Mouse (Mus musculus): ENCODE data around the gene Suclg2. TPM values are rescaled to one million over a fixed set of nuclear protein-coding genes. Genes with fewer than 3 reads are reported as not detected.

Suclg2 gene
- polyA plus RNA-seq, 1 experiment from 2014 or later: 55.8 TPM

- H3K27ac ChIP-seq: no peak overlapping the region
- no peak overlapping the region for H3K4me3 ChIP-seq
- H3K4me1 ChIP-seq: peaks cover 9% of the 10 kb centered on the region
- H3K9me3 ChIP-seq (replicated peaks): no peaks in the 10 kb centered on the region
- no peak for DNase-seq (ENCODE audit: low spot score)
- 82% methylated on average over 4 of the region's 4 CpGs for WGBS
- H3K27me3 ChIP-seq (ENCODE audit: low read depth, poor library complexity, severe bottlenecking): no peaks in the 10 kb centered on the region
- H3K36me3 ChIP-seq: no peaks in the 10 kb centered on the region
These were observed 33.4 kb downstream of the Suclg2 start for GRCm38 (mm10) chr6:95685242-95685641.

GRCm38 (mm10) chr6:95679718-95680117 is 38.9 kb downstream of the Suclg2 start:
- Histone ChIP-seq H3K9me3 (replicated peaks) (no peaks in the 10 kb centered on the region), H3K27ac (no peak overlapping the region), H3K27me3 (ENCODE audit: low read depth, poor library complexity, severe bottlenecking) (no peaks in the 10 kb centered on the region), H3K4me3 (no peak overlapping the region), H3K4me1 (peaks cover 22% of the 10 kb centered on the region), H3K36me3 (no peaks in the 10 kb centered on the region)
- DNase-seq (ENCODE audit: low spot score): no peak
- WGBS: 78% methylated on average over 3 of the region's 3 CpGs

- no peaks in the 10 kb centered on the region for H3K27me3 ChIP-seq (ENCODE audit: low read depth, poor library complexity, severe bottlenecking)
- H3K9me3 ChIP-seq (replicated peaks): no peaks in the 10 kb centered on the region
- H3K4me3 ChIP-seq: no peak overlapping the region
- no peak for DNase-seq (ENCODE audit: low spot score)
- H3K4me1 ChIP-seq: peaks cover 22% of the 10 kb centered on the region
- 45% methylated on average over 3 of the region's 3 CpGs for WGBS
- no peaks in the 10 kb centered on the region for H3K36me3 ChIP-seq
- no peak overlapping the region for H3K27ac ChIP-seq
These were observed 39.3 kb downstream of the Suclg2 start for GRCm38 (mm10) chr6:95679261-95679660.

GRCm38 (mm10) chr6:95676951-95677350 is 41.6 kb downstream of the Suclg2 start:
- no peak overlapping the region for H3K27ac ChIP-seq
- no peak overlapping the region for H3K4me3 ChIP-seq
- peaks cover 16% of the 10 kb centered on the region for H3K4me1 ChIP-seq
- no peaks in the 10 kb centered on the region for H3K27me3 ChIP-seq (ENCODE audit: low read depth, poor library complexity, severe bottlenecking)
- no peaks in the 10 kb centered on the region for H3K9me3 ChIP-seq (replicated peaks)
- 91% methylated on average over 2 of the region's 2 CpGs for WGBS
- H3K36me3 ChIP-seq: peaks cover 4% of the 10 kb centered on the region; the same call in 1 of the 2 replicates
- no peak for DNase-seq (ENCODE audit: low spot score)

- DNase-seq (ENCODE audit: low spot score): no peak
- Histone ChIP-seq H3K36me3 (peaks cover 7% of the 10 kb centered on the region; the same call in 1 of the 2 replicates), H3K4me1 (peaks cover 15% of the 10 kb centered on the region), H3K4me3 (no peak overlapping the region), H3K9me3 (replicated peaks) (no peaks in the 10 kb centered on the region), H3K27me3 (ENCODE audit: low read depth, poor library complexity, severe bottlenecking) (no peaks in the 10 kb centered on the region), H3K27ac (no peak overlapping the region)
- WGBS: 71% methylated on average over 4 of the region's 4 CpGs
These were observed 42.2 kb downstream of the Suclg2 start for GRCm38 (mm10) chr6:95676439-95676838.

GRCm38 (mm10) chr6:95675059-95675705 is 43.4 kb downstream of the Suclg2 start:
- WGBS: 57% methylated on average over 6 of the region's 6 CpGs
- H3K4me1 ChIP-seq: peaks cover 13% of the 10 kb centered on the region
- H3K4me3 ChIP-seq: no peak overlapping the region
- no peaks in the 10 kb centered on the region for H3K27me3 ChIP-seq (ENCODE audit: low read depth, poor library complexity, severe bottlenecking)
- no peaks in the 10 kb centered on the region for H3K9me3 ChIP-seq (replicated peaks)
- no peak for DNase-seq (ENCODE audit: low spot score)
- no peak overlapping the region for H3K27ac ChIP-seq
- H3K36me3 ChIP-seq: peaks cover 10% of the 10 kb centered on the region; the same call in 1 of the 2 replicates

- Histone ChIP-seq H3K9me3 (replicated peaks) (no peaks in the 10 kb centered on the region), H3K27me3 (ENCODE audit: low read depth, poor library complexity, severe bottlenecking) (no peaks in the 10 kb centered on the region), H3K27ac (no peak overlapping the region), H3K4me3 (no peak overlapping the region), H3K36me3 (peaks cover 10% of the 10 kb centered on the region; the same call in 1 of the 2 replicates), H3K4me1 (peaks cover 7% of the 10 kb centered on the region; the same call in 1 of the 2 replicates)
- 61% methylated on average over 1 of the region's 1 CpGs for WGBS
- no peak for DNase-seq (ENCODE audit: low spot score)
These were observed 43.9 kb downstream of the Suclg2 start for GRCm38 (mm10) chr6:95674651-95675050.

- H3K9me3 ChIP-seq (replicated peaks): no peaks in the 10 kb centered on the region
- peaks cover 14% of the 10 kb centered on the region for H3K36me3 ChIP-seq
- no peak overlapping the region for H3K27ac ChIP-seq
- no peak overlapping the region for H3K4me3 ChIP-seq
- H3K4me1 ChIP-seq: no peaks in the 10 kb centered on the region
- no peak for DNase-seq (ENCODE audit: low spot score)
- H3K27me3 ChIP-seq (ENCODE audit: low read depth, poor library complexity, severe bottlenecking): no peaks in the 10 kb centered on the region
- WGBS: 61% methylated on average over 3 of the region's 3 CpGs
These were observed 49.3 kb downstream of the Suclg2 start for GRCm38 (mm10) chr6:95669335-95669729.

GRCm38 (mm10) chr6:95668629-95669334 is 49.8 kb downstream of the Suclg2 start:
- DNase-seq (ENCODE audit: low spot score): no peak
- no peaks in the 10 kb centered on the region for H3K27me3 ChIP-seq (ENCODE audit: low read depth, poor library complexity, severe bottlenecking)
- H3K27ac ChIP-seq: no peak overlapping the region
- H3K4me1 ChIP-seq: no peaks in the 10 kb centered on the region
- H3K36me3 ChIP-seq: peaks cover 14% of the 10 kb centered on the region
- no peaks in the 10 kb centered on the region for H3K9me3 ChIP-seq (replicated peaks)
- WGBS: 92% methylated on average over 6 of the region's 6 CpGs
- H3K4me3 ChIP-seq: no peak overlapping the region

GRCm38 (mm10) chr6:95657671-95658070 is 60.9 kb downstream of the Suclg2 start:
- WGBS: 93% methylated on average over 8 of the region's 8 CpGs
- Histone ChIP-seq H3K9me3 (replicated peaks) (no peaks in the 10 kb centered on the region), H3K4me1 (no peaks in the 10 kb centered on the region), H3K27ac (no peak overlapping the region), H3K4me3 (no peak overlapping the region), H3K36me3 (peaks cover 19% of the 10 kb centered on the region), H3K27me3 (ENCODE audit: low read depth, poor library complexity, severe bottlenecking) (no peaks in the 10 kb centered on the region)
- DNase-seq (ENCODE audit: low spot score): no peak

GRCm38 (mm10) chr6:95653662-95654061 is 64.9 kb downstream of the Suclg2 start:
- 92% methylated on average over 3 of the region's 3 CpGs for WGBS
- Histone ChIP-seq H3K4me3 (no peak overlapping the region), H3K27ac (no peak overlapping the region), H3K36me3 (peaks cover 19% of the 10 kb centered on the region), H3K4me1 (peaks cover 16% of the 10 kb centered on the region), H3K9me3 (replicated peaks) (no peaks in the 10 kb centered on the region), H3K27me3 (ENCODE audit: low read depth, poor library complexity, severe bottlenecking) (no peaks in the 10 kb centered on the region)
- no peak for DNase-seq (ENCODE audit: low spot score)

- DNase-seq (ENCODE audit: low spot score): no peak
- WGBS: 93% methylated on average over 6 of the region's 6 CpGs
- peaks cover 18% of the 10 kb centered on the region for H3K36me3 ChIP-seq
- H3K27ac ChIP-seq: no peak overlapping the region
- H3K9me3 ChIP-seq (replicated peaks): no peaks in the 10 kb centered on the region
- no peaks in the 10 kb centered on the region for H3K27me3 ChIP-seq (ENCODE audit: low read depth, poor library complexity, severe bottlenecking)
- H3K4me1 ChIP-seq: peaks cover 16% of the 10 kb centered on the region
- no peak overlapping the region for H3K4me3 ChIP-seq
These were observed 65.8 kb downstream of the Suclg2 start for GRCm38 (mm10) chr6:95652774-95653173.

GRCm38 (mm10) chr6:95651391-95651876 is 67.2 kb downstream of the Suclg2 start:
- no peak for DNase-seq (ENCODE audit: low spot score)
- Histone ChIP-seq H3K27me3 (ENCODE audit: low read depth, poor library complexity, severe bottlenecking) (no peaks in the 10 kb centered on the region), H3K4me3 (no peak overlapping the region), H3K9me3 (replicated peaks) (no peaks in the 10 kb centered on the region), H3K27ac (no peak overlapping the region), H3K36me3 (peaks cover 15% of the 10 kb centered on the region), H3K4me1 (peaks cover 16% of the 10 kb centered on the region)
- 56% methylated on average over 6 of the region's 6 CpGs for WGBS
